Mouse (Mus musculus): ENCODE results near the gene Sdk1. TPM values are rescaled to one million over a fixed set of nuclear protein-coding genes. Genes with fewer than 3 reads are reported as not detected.

The Sdk1 gene
- polyA plus RNA-seq (2012; rRNA removed; ENCODE audit: low replicate concordance) = 3.2 and 4.8 TPM in 2 replicates

DNA sequence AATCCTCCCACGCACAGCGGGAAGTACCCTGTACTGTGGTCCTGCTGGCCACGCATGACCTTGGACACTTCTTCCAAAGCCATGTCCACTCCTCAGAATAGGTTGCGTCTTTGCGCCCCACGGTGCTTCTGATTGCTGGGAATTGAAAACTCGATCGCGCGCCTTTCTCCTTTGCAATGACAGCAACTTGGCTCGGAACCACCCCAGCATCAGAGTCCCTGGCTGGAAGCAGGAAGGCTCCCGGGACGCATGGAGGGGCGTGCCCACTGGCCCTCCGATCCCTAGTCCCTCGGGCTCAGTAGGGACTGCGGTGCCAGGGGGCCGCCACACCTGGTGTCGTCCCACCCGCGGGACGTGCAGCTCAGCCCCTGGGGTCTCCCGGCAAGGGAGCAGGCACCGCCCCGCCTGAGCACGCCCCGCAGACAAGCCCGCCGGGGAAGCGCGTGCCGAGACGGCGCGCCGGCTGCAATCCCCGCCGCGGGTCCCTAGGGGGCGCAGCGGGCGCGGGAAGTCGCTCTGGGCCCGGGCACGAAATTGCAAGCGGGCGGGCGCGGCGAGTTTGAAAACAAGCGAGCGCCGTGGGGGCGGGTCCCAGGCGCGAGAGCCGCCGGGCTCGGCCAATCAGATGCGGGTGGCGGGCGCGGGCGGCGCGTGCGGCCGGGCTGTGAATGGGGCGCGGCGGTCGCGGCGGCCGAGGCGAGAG is at the start of gene Sdk1:
Sdk1 (plus strand) TSS at position 650 of the 703 bp plus-strand sequence.

Other genes starting within 250 kb of the Sdk1 start
- 10.0 and 26.1 TPM in 2 replicates for gene Card11, start 240.9 kb upstream of the Sdk1 start, polyA plus RNA-seq (2012; rRNA removed; ENCODE audit: low replicate concordance)

All from mammary gland, adult 2 months (tissue).